Mouse (Mus musculus) heart, embryonic 13.5 days (tissue): ENCODE results near the gene Rbm39. TPM values are rescaled to one million over a fixed set of nuclear protein-coding genes. Genes with fewer than 3 reads are reported as not detected.
"Not testable (repeated sequence)": the region's sequence is repeated elsewhere in the genome, so short reads cannot be mapped to it uniquely, and the experiment has no call there.

Experiments used
- ATAC-seq: fragments of 200-750 bp; cut with Nextera tagmentation; 2 replicates; pipeline ENCODE4 v1.8.0; 2017; ENCODE audit warnings: moderate TSS enrichment; ENCODE audit not compliant: insufficient number of reproducible peaks, low FRiP score, low TSS enrichment; ENCODE audit errors: extremely low read depth
- H3K27ac ChIP-seq: fragments of 300-500 bp; sonication (generic); replicated peaks from 2 replicates; pipeline ENCODE4 v1.5.1; 2015; ENCODE audit warnings: moderate library complexity, mild to moderate bottlenecking, inconsistent platforms
- H3K27me3 ChIP-seq: fragments of 300-500 bp; sonication (generic); replicated peaks from 2 replicates; pipeline ENCODE4 v1.6.1; 2015; ENCODE audit warnings: mild to moderate bottlenecking, inconsistent platforms
- H3K36me3 ChIP-seq: fragments of 300-500 bp; sonication (generic); 2 replicates; pipeline ENCODE4 v1.6.1; 2015; ENCODE audit warnings: mild to moderate bottlenecking, inconsistent platforms
- H3K4me1 ChIP-seq: fragments of 300-500 bp; sonication (generic); 2 replicates; pipeline ENCODE4 v1.6.1; 2015; ENCODE audit warnings: inconsistent platforms
- H3K4me2 ChIP-seq: fragments of 300-500 bp; sonication (generic); 2 replicates; pipeline ENCODE4 v1.6.1; 2015; ENCODE audit warnings: inconsistent platforms, mild to moderate bottlenecking, moderate library complexity
- H3K4me3 ChIP-seq: fragments of 300-500 bp; sonication (generic); 2 replicates; pipeline ENCODE4 v1.5.1; 2015; ENCODE audit warnings: moderate library complexity, mild to moderate bottlenecking, inconsistent platforms
- H3K9ac ChIP-seq: fragments of 300-500 bp; sonication (generic); 2 replicates; pipeline ENCODE4 v1.6.1; 2015; ENCODE audit warnings: inconsistent platforms, mild to moderate bottlenecking, moderate library complexity
- H3K9me3 ChIP-seq: fragments of 300-500 bp; sonication (generic); 2 replicates; pipeline ENCODE4 v1.6.1; 2016; ENCODE audit warnings: inconsistent platforms
- WGBS: fragments of 180-500 bp; shearing (Covaris S2); methylation state at CpG from one replicate; pipeline ENCODE4 v1.1.7; 2015; ENCODE audit warnings: mixed read lengths; 5-methylcytosine and 5-hydroxymethylcytosine counted together
- polyA plus RNA-seq: library from polyadenylated mRNA; unstranded; fragments of >200 nt; fragmentation: Nextera tagmentation; extraction: Ambion mirVana; gene quantifications from 2 replicates; pipeline ENCODE4 v1.2.1, GENCODE M21; 2015

Rbm39 gene
- polyA plus RNA-seq, 1 experiment from 2014 or later = 360 TPM

GRCm38 (mm10) chr2:156196302-156197128 lies 16.5 kb upstream of the Rbm39 start, which contains the start of gene Phf20:
TSS of gene Phf20 (plus strand) at chr2:156196466.
- peaks cover 35% of the 10 kb centered on the region for H3K4me1 ChIP-seq
- WGBS = under 1% methylated on average over 88 of the region's 88 CpGs
- no peaks in the 10 kb centered on the region for H3K9me3 ChIP-seq
- peak within 1 kb of the TSS; percentile 75 for H3K4me3 ChIP-seq
- peak; percentile 99 for ATAC-seq
- H3K4me2 ChIP-seq = peak within 1 kb of the TSS; percentile 78
- peak within 1 kb of the TSS; percentile 89 for H3K9ac ChIP-seq
- H3K27ac ChIP-seq = peak within 1 kb of the TSS; percentile 96
- no peaks in the 10 kb centered on the region for H3K27me3 ChIP-seq
- peaks cover 15% of the 10 kb centered on the region for H3K36me3 ChIP-seq

- peaks cover 4% of the 10 kb centered on the region; the same call in 1 of the 2 replicates for H3K36me3 ChIP-seq
- ATAC-seq = no peak
- no peak overlapping the region for H3K9ac ChIP-seq
- peaks cover 28% of the 10 kb centered on the region for H3K4me1 ChIP-seq
- no peak overlapping the region for H3K27ac ChIP-seq
- H3K4me3 ChIP-seq = no peak overlapping the region
- H3K27me3 ChIP-seq = no peaks in the 10 kb centered on the region
- H3K4me2 ChIP-seq = no peak overlapping the region
- H3K9me3 ChIP-seq = no peaks in the 10 kb centered on the region
Observed at GRCm38 (mm10) chr2:156194571-156194970, 14.5 kb upstream of the Rbm39 start.

GRCm38 (mm10) chr2:156193066-156193862 lies 13.2 kb upstream of the Rbm39 start:
- Histone ChIP-seq H3K4me1 (peaks cover 16% of the 10 kb centered on the region), H3K9me3 (no peaks in the 10 kb centered on the region), H3K27ac (no peak overlapping the region), H3K4me2 (no peak overlapping the region), H3K27me3 (no peaks in the 10 kb centered on the region), H3K36me3 (no peaks in the 10 kb centered on the region), H3K9ac (no peak overlapping the region), H3K4me3 (no peak overlapping the region)
- whole genome bisulfite sequencing = 72% methylated on average over 3 of the region's 3 CpGs
- no peak for ATAC-seq

GRCm38 (mm10) chr2:156192068-156192467 lies 12.0 kb upstream of the Rbm39 start:
- H3K4me3 ChIP-seq = no peak overlapping the region
- WGBS = 74% methylated on average over 2 of the region's 2 CpGs

GRCm38 (mm10) chr2:156191540-156191939 lies 11.5 kb upstream of the Rbm39 start:
- no peak overlapping the region for H3K4me3 ChIP-seq
- H3K4me2 ChIP-seq = no peak overlapping the region
- WGBS = 89% methylated on average over 2 of the region's 2 CpGs
- H3K27me3 ChIP-seq = no peaks in the 10 kb centered on the region
- H3K9me3 ChIP-seq = peaks cover 3% of the 10 kb centered on the region; the same call in 1 of the 2 replicates
- H3K27ac ChIP-seq = no peak overlapping the region
- no peak for ATAC-seq
- H3K4me1 ChIP-seq = peaks cover 7% of the 10 kb centered on the region; the same call in 1 of the 2 replicates
- no peak overlapping the region for H3K9ac ChIP-seq
- H3K36me3 ChIP-seq = no peaks in the 10 kb centered on the region

More at GRCm38 (mm10) chr2:156192068-156192467, 12.0 kb upstream of the Rbm39 start:
- H3K9ac ChIP-seq = no peak overlapping the region
- H3K36me3 ChIP-seq = no peaks in the 10 kb centered on the region
- H3K4me2 ChIP-seq = no peak overlapping the region
- H3K9me3 ChIP-seq = peaks cover 3% of the 10 kb centered on the region; the same call in 1 of the 2 replicates
- ATAC-seq = no peak
- no peak overlapping the region for H3K27ac ChIP-seq
- H3K4me1 ChIP-seq = peaks cover 7% of the 10 kb centered on the region; the same call in 1 of the 2 replicates
- H3K27me3 ChIP-seq = no peaks in the 10 kb centered on the region

GRCm38 (mm10) chr2:156190004-156190896 lies 10.2 kb upstream of the Rbm39 start:
- H3K27ac ChIP-seq = no peak overlapping the region
- H3K9ac ChIP-seq = no peak overlapping the region
- no peaks in the 10 kb centered on the region for H3K27me3 ChIP-seq
- H3K4me2 ChIP-seq = no peak overlapping the region
- H3K4me1 ChIP-seq = no peaks in the 10 kb centered on the region
- WGBS = 67% methylated on average over 14 of the region's 14 CpGs
- H3K4me3 ChIP-seq = no peak overlapping the region
- H3K36me3 ChIP-seq = no peaks in the 10 kb centered on the region
- ATAC-seq = no peak
- H3K9me3 ChIP-seq = peaks cover 3% of the 10 kb centered on the region; the same call in 1 of the 2 replicates

- not testable (repeated sequence) for H3K4me1 ChIP-seq, H3K9me3 ChIP-seq, ATAC-seq, H3K36me3 ChIP-seq, H3K27me3 ChIP-seq, H3K4me2 ChIP-seq, H3K27ac ChIP-seq, H3K4me3 ChIP-seq, H3K9ac ChIP-seq
- WGBS = 71% methylated on average over 7 of the region's 7 CpGs
Observed at GRCm38 (mm10) chr2:156189241-156189640, 9.2 kb upstream of the Rbm39 start.

- Histone ChIP-seq H3K4me3 (no peak overlapping the region), H3K4me2 (peak overlapping the region; percentile 72), H3K27me3 (no peaks in the 10 kb centered on the region), H3K36me3 (peaks cover 21% of the 10 kb centered on the region), H3K4me1 (peaks cover 29% of the 10 kb centered on the region), H3K9me3 (no peaks in the 10 kb centered on the region), H3K27ac (peak overlapping the region; percentile 90; the same call in 1 of the 2 replicates), H3K9ac (peak overlapping the region; percentile 83; the same call in 1 of the 2 replicates)
- ATAC-seq = no peak
- WGBS = 86% methylated on average over 2 of the region's 2 CpGs
Observed at GRCm38 (mm10) chr2:156181592-156181991, 1.6 kb upstream of the Rbm39 start.

GRCm38 (mm10) chr2:156180824-156181590 lies 969 bp upstream of the Rbm39 start:
- no peaks in the 10 kb centered on the region for H3K9me3 ChIP-seq

GRCm38 (mm10) chr2:156179796-156180093 lies 293 bp downstream of the Rbm39 start:
- Histone ChIP-seq H3K9me3 (no peaks in the 10 kb centered on the region), H3K4me2 (peak overlapping the region; percentile 84), H3K9ac (peak overlapping the region; percentile 100), H3K27me3 (no peaks in the 10 kb centered on the region), H3K4me1 (peaks cover 39% of the 10 kb centered on the region), H3K4me3 (peak overlapping the region; percentile 100), H3K36me3 (peaks cover 38% of the 10 kb centered on the region), H3K27ac (peak overlapping the region; percentile 96)
- WGBS = 0% methylated on average over 41 of the region's 41 CpGs
- peak; percentile 40 for ATAC-seq

More at GRCm38 (mm10) chr2:156180824-156181590, 969 bp upstream of the Rbm39 start:
- Histone ChIP-seq H3K36me3 (peaks cover 27% of the 10 kb centered on the region), H3K27ac (peak overlapping the region; percentile 90), H3K27me3 (no peaks in the 10 kb centered on the region), H3K4me1 (peaks cover 35% of the 10 kb centered on the region), H3K9ac (peak overlapping the region; percentile 83), H3K4me2 (peak overlapping the region; percentile 72), H3K4me3 (peak overlapping the region; percentile 100)
- 10% methylated on average over 8 of the region's 8 CpGs for WGBS
- ATAC-seq = no peak
